Mouse (Mus musculus): ENCODE measurements at regions not wholly inside any gene's neighbourhood (a gene's known extent, or its start where the extent isn't known, plus 50 kb on each side); places are given as distances from the start of the nearest gene placed in this dataset.

DNA sequence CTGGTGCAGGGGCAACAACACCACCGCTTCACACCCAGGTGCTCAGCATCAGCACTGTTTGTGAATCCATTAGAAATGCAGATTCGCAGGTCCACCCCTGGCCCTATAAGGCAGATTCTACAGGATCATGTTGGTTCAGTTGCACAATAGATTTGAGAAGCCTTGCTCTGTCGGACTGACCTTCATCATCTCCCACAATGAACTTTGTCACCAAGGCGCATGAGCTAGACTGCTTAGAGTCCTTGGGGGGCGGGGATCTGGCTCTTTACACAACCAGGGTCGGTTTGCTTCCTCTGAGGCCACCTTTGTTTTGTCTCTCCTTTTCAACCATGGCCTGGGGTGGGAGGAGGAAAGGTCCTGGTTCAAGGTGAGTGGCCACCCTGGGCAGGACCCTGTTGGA is 209.7 kb downstream of the Igsf11 start:
- Histone ChIP-seq H3K4me2 (ENCODE audit: low read depth, low read length) (no peak overlapping the region), H3K9ac (ENCODE audit: low read depth, low read length) (no peak overlapping the region), H3K36me3 (ENCODE audit: control insufficient read depth, insufficient read depth, low read length) (no peaks in the 10 kb centered on the region), H3K4me3 (ENCODE audit: low read length) (no peak overlapping the region), H3K9me3 (ENCODE audit: control insufficient read depth, low read length) (no peaks in the 10 kb centered on the region), H3K27ac (ENCODE audit: low read length) (no peak overlapping the region), H3K27me3 (replicated peaks; ENCODE audit: control insufficient read depth, insufficient read depth, low read length) (no peaks in the 10 kb centered on the region), H3K4me1 (ENCODE audit: control insufficient read depth, insufficient read depth, low read length) (no peaks in the 10 kb centered on the region)
- ATAC-seq = no peak
- 42% methylated on average over 6 of the region's 6 CpGs for WGBS

DNA sequence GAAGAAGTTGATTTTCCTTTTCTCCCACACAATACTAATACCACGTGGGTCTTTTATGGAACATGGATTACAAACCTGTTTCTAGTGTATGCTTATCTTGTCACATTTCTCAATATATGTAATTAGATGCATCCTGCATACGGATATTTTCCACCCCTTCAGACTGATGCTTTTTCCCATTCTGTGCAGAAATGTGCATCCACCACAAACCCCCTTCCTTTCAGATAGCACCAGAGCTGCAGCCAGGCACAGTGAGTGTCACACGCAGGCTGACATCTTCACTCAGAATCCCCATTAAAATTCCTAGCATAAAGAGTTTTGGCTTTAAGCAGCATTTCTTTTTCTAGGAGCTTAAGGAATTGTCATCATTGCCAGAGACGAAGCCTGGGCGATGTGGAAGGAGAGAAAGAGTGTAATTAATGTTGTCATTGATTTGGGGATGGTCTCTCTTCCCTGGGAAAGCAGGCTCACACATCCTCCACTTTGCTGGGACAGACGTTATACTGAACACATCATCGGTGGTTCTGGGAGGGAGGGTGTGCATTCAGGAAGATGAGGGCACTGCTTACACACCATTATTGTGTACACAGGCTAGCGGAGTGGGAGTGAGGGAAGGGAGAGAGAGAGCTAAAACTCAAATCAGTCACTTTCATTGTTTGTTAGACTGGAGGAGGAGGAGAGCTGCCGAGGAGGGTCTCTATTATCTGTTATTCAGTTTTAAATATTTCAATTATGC is 211.1 kb downstream of the Igsf11 start:
- Histone ChIP-seq H3K4me2 (ENCODE audit: low read depth, low read length) (no peak overlapping the region), H3K27me3 (replicated peaks; ENCODE audit: control insufficient read depth, insufficient read depth, low read length) (no peaks in the 10 kb centered on the region), H3K9me3 (ENCODE audit: control insufficient read depth, low read length) (no peaks in the 10 kb centered on the region), H3K27ac (ENCODE audit: low read length) (no peak overlapping the region), H3K4me3 (ENCODE audit: low read length) (no peak overlapping the region), H3K9ac (ENCODE audit: low read depth, low read length) (no peak overlapping the region), H3K36me3 (ENCODE audit: control insufficient read depth, insufficient read depth, low read length) (no peaks in the 10 kb centered on the region), H3K4me1 (ENCODE audit: control insufficient read depth, insufficient read depth, low read length) (no peaks in the 10 kb centered on the region)
- ATAC-seq = no peak
- 57% methylated on average over 9 of the region's 9 CpGs for WGBS

DNA sequence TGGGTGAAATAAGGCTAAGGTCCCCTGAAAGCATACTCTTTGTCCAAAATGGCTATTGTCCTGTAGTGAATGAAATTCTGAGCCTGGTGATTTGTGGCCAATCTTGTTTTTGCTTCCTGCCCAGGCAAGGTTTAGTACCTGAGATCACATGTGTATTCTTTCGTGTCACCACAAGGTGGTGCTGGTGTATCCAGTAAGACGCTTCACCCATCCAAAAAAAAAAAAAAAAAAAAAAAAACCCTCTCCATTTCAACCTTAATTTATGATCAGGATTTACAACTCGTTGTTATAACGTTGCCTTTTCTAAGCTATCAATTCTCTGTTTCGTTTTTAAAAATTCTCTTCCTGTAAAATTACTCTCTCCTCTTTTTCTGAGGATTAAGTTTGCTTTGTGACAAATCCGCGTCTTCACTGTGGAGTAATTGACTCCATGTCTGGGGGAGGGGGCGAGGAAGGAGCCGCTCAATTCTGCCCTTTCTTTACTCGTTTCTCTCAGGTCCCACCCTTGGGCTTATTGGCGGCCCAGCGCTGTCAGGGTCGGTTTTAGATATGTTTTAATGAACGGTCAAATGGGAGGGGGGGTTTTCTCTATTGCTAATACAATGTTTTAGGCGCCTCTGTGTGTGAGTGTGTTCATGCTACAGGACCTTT is 217.0 kb downstream of the Igsf11 start:
- no peak for ATAC-seq
- 24% methylated on average over 15 of the region's 15 CpGs for WGBS
- Histone ChIP-seq H3K27me3 (replicated peaks; ENCODE audit: control insufficient read depth, insufficient read depth, low read length) (no peaks in the 10 kb centered on the region), H3K9me3 (ENCODE audit: control insufficient read depth, low read length) (no peaks in the 10 kb centered on the region), H3K4me3 (ENCODE audit: low read length) (no peak overlapping the region), H3K9ac (ENCODE audit: low read depth, low read length) (no peak overlapping the region), H3K4me2 (ENCODE audit: low read depth, low read length) (peak overlapping the region; percentile 37), H3K27ac (ENCODE audit: low read length) (no peak overlapping the region), H3K36me3 (ENCODE audit: control insufficient read depth, insufficient read depth, low read length) (no peaks in the 10 kb centered on the region), H3K4me1 (ENCODE audit: control insufficient read depth, insufficient read depth, low read length) (no peaks in the 10 kb centered on the region)

DNA sequence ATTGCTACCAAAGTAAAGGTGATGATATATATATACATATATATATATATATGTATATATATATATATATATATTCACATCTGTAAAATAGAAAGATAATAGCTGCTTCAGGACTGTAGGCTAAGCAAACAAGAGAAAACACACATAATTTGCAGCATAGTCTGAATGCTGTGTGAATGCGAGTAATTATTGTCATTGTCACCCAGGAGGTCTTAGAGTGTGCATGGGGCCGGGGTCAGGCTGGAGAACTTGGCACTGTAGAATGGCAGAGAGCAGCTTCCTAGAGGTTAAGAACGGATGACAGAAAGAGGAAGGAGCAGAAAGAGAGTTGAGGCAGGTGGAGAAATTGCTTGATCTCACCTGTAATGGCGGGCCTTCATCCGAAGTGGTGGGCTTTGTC is 217.6 kb downstream of the Igsf11 start:
- Histone ChIP-seq H3K9me3 (ENCODE audit: control insufficient read depth, low read length) (no peaks in the 10 kb centered on the region), H3K27me3 (replicated peaks; ENCODE audit: control insufficient read depth, insufficient read depth, low read length) (no peaks in the 10 kb centered on the region), H3K4me3 (ENCODE audit: low read length) (no peak overlapping the region), H3K9ac (ENCODE audit: low read depth, low read length) (no peak overlapping the region), H3K4me1 (ENCODE audit: control insufficient read depth, insufficient read depth, low read length) (no peaks in the 10 kb centered on the region), H3K36me3 (ENCODE audit: control insufficient read depth, insufficient read depth, low read length) (no peaks in the 10 kb centered on the region), H3K4me2 (ENCODE audit: low read depth, low read length) (no peak overlapping the region), H3K27ac (ENCODE audit: low read length) (no peak overlapping the region)
- WGBS = 89% methylated on average over 5 of the region's 5 CpGs
- ATAC-seq = no peak

DNA sequence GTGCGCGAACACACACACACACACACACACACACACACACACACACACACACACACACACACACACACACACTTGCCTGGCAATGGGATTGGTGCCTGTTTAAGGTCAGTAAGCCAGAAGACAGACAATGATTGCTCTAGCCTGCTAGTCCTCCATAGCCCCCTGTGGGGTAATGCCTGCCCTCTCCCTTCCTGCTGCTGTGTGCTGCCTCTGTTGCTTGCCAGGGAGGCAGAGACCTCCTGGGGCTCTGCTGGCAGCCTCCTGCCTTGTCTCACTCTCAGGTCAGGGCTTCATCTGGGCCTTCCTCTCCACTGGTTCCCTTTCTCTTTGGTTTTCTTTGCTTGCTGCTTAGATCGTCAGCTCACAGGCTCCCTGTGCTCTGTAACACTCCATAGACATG is 225.6 kb downstream of the Igsf11 start:
- no peaks in the 10 kb centered on the region for H3K36me3 ChIP-seq (ENCODE audit: control insufficient read depth, insufficient read depth, low read length)
- no peaks in the 10 kb centered on the region for H3K4me1 ChIP-seq (ENCODE audit: control insufficient read depth, insufficient read depth, low read length)
- H3K27ac ChIP-seq (ENCODE audit: low read length) = no peak overlapping the region
- no peak for ATAC-seq
- H3K9ac ChIP-seq (ENCODE audit: low read depth, low read length) = no peak overlapping the region
- H3K4me3 ChIP-seq (ENCODE audit: low read length) = no peak overlapping the region
- WGBS = 88% methylated on average over 3 of the region's 3 CpGs
- H3K4me2 ChIP-seq (ENCODE audit: low read depth, low read length) = no peak overlapping the region
- H3K9me3 ChIP-seq (ENCODE audit: control insufficient read depth, low read length) = no peaks in the 10 kb centered on the region
- H3K27me3 ChIP-seq (replicated peaks; ENCODE audit: control insufficient read depth, insufficient read depth, low read length) = no peaks in the 10 kb centered on the region

DNA sequence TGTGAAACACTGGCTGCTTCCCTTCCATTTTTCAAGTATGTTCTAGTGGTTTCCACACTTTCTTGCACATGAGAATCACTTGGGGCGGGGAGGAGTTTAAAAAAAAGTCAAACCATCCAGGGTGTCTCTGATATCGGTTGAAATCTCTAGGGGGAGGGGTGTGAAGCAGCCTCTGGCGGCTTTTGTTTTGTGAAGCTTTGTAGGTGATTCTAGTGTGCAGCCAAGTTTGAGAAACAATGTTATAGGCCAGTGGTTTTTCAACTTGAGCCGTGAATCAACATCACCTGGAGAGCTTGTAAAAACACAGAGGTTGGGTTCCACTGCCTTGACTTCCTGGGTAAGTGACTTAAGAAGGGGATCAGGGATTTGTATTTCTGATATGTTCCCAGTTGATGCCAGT is 227.3 kb downstream of the Igsf11 start:
- WGBS = 48% methylated on average over 4 of the region's 4 CpGs
- H3K36me3 ChIP-seq (ENCODE audit: control insufficient read depth, insufficient read depth, low read length) = no peaks in the 10 kb centered on the region
- no peak for ATAC-seq

DNA sequence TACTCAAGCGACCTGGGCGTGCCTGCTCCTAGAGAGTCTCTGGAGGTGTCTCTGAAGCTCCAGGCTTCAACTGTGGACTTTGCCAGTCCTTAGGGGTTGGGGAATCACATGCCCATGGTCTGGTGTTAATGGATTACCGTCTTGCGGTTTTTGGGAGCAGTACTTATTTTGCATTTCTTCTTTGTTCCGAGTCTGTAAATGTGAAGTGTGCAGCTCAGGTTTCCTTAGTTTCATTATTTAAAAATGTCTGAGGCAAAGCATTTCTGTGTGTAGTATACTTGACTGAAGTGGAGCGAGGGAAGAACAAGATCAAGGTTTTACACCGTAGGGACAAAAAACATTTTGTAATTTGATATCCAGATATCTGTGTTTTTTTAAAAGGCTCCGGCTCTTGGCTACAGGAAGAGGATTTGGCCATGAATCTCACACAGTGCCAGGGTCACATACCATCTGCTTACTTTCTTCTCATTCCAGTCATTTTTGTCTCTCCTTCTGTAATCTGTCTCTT is 231.0 kb downstream of the Igsf11 start:
- no peaks in the 10 kb centered on the region for H3K27me3 ChIP-seq (replicated peaks; ENCODE audit: control insufficient read depth, insufficient read depth, low read length)
- H3K27ac ChIP-seq (ENCODE audit: low read length) = no peak overlapping the region
- H3K4me1 ChIP-seq (ENCODE audit: control insufficient read depth, insufficient read depth, low read length) = no peaks in the 10 kb centered on the region
- no peak overlapping the region for H3K4me2 ChIP-seq (ENCODE audit: low read depth, low read length)
- H3K4me3 ChIP-seq (ENCODE audit: low read length) = no peak overlapping the region
- WGBS = 63% methylated on average over 8 of the region's 8 CpGs
- H3K9me3 ChIP-seq (ENCODE audit: control insufficient read depth, low read length) = no peaks in the 10 kb centered on the region
- H3K9ac ChIP-seq (ENCODE audit: low read depth, low read length) = no peak overlapping the region
- ATAC-seq = no peak
- no peaks in the 10 kb centered on the region for H3K36me3 ChIP-seq (ENCODE audit: control insufficient read depth, insufficient read depth, low read length)

More for the DNA sequence above, 227.3 kb downstream of the Igsf11 start:
- H3K4me2 ChIP-seq (ENCODE audit: low read depth, low read length) = no peak overlapping the region
- H3K27me3 ChIP-seq (replicated peaks; ENCODE audit: control insufficient read depth, insufficient read depth, low read length) = no peaks in the 10 kb centered on the region
- no peak overlapping the region for H3K9ac ChIP-seq (ENCODE audit: low read depth, low read length)
- H3K9me3 ChIP-seq (ENCODE audit: control insufficient read depth, low read length) = no peaks in the 10 kb centered on the region
- no peak overlapping the region for H3K4me3 ChIP-seq (ENCODE audit: low read length)
- H3K4me1 ChIP-seq (ENCODE audit: control insufficient read depth, insufficient read depth, low read length) = no peaks in the 10 kb centered on the region
- H3K27ac ChIP-seq (ENCODE audit: low read length) = no peak overlapping the region

DNA sequence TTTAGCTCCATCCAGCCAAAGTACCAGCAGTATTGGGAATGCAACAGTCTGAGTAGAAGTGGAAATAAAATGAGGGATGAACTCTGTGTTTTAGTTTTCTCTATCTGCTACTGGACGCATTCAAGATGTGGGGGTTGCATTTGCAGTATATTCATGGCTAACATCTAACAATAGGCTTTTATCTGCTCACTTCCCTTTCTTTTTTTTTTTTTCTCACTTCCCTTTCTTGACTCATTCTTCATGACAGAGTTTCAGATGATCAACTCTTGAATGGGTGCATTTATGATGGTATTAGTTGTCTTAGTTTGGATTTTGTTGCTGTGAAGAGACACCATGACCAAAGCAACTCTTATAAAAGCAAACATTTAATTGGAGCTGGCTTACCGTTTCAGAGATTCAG is 240.0 kb downstream of the Igsf11 start:
- WGBS = 83% methylated on average over 2 of the region's 2 CpGs
- no peaks in the 10 kb centered on the region for H3K27me3 ChIP-seq (replicated peaks; ENCODE audit: control insufficient read depth, insufficient read depth, low read length)
- no peak overlapping the region for H3K27ac ChIP-seq (ENCODE audit: low read length)

DNA sequence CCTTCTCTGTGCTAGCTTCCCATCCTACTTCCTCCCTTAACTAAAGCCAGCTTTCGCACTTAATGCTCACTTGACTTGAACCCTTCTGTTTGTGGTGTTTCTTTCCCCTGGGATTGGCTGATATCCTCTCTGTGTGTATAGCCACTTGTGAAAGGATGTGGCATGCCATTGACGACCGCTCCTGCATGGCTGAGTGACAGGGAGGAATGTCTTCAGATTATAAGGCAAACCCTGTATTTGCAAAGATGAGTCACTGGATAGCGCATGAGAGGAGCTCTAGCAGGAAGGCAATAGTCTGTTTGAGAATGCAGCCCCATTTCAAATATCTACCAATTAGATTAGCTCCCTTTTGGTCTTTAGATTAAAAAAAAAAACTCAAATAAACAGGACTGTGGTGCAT is 243.3 kb downstream of the Igsf11 start:
- H3K27me3 ChIP-seq (replicated peaks; ENCODE audit: control insufficient read depth, insufficient read depth, low read length) = no peaks in the 10 kb centered on the region
- 61% methylated on average over 4 of the region's 4 CpGs for WGBS
- ATAC-seq = no peak
- H3K4me1 ChIP-seq (ENCODE audit: control insufficient read depth, insufficient read depth, low read length) = no peaks in the 10 kb centered on the region
- H3K9ac ChIP-seq (ENCODE audit: low read depth, low read length) = no peak overlapping the region
- no peak overlapping the region for H3K4me3 ChIP-seq (ENCODE audit: low read length)
- H3K4me2 ChIP-seq (ENCODE audit: low read depth, low read length) = no peak overlapping the region
- no peak overlapping the region for H3K27ac ChIP-seq (ENCODE audit: low read length)
- H3K36me3 ChIP-seq (ENCODE audit: control insufficient read depth, insufficient read depth, low read length) = no peaks in the 10 kb centered on the region
- no peaks in the 10 kb centered on the region for H3K9me3 ChIP-seq (ENCODE audit: control insufficient read depth, low read length)

More for the DNA sequence above, 240.0 kb downstream of the Igsf11 start:
- no peak for ATAC-seq
- Histone ChIP-seq H3K4me3 (ENCODE audit: low read length) (no peak overlapping the region), H3K4me1 (ENCODE audit: control insufficient read depth, insufficient read depth, low read length) (no peaks in the 10 kb centered on the region), H3K9ac (ENCODE audit: low read depth, low read length) (no peak overlapping the region), H3K36me3 (ENCODE audit: control insufficient read depth, insufficient read depth, low read length) (no peaks in the 10 kb centered on the region), H3K4me2 (ENCODE audit: low read depth, low read length) (no peak overlapping the region), H3K9me3 (ENCODE audit: control insufficient read depth, low read length) (no peaks in the 10 kb centered on the region)

All from intestine, embryonic 16.5 days (tissue).